Mouse (Mus musculus) forebrain, postnatal 0 days (tissue): ENCODE results near the gene Clec9a. TPM values are rescaled to one million over a fixed set of nuclear protein-coding genes. Genes with fewer than 3 reads are reported as not detected.

Experiments used
- ATAC-seq: fragments of 200-750 bp; cut with Nextera tagmentation; 2 replicates; pipeline ENCODE4 v1.8.0; 2017; ENCODE audit warnings: mild to moderate bottlenecking, moderate library complexity
- DNase-seq: peaks from one replicate; pipeline ENCODE4 v3.0.0-alpha.2; 2015
- H3K27ac ChIP-seq: fragments of 300-500 bp; sonication (generic); 2 replicates; pipeline ENCODE4 v1.5.1; 2014; ENCODE audit warnings: low read depth, mild to moderate bottlenecking, antibody characterized with exemption, low read length, moderate library complexity, mixed read lengths
- H3K27me3 ChIP-seq: fragments of 300-500 bp; sonication (generic); 2 replicates; pipeline ENCODE4 v1.6.1; 2014; ENCODE audit warnings: mild to moderate bottlenecking, low read length, mixed read lengths; ENCODE audit not compliant: insufficient read depth
- H3K36me3 ChIP-seq: fragments of 300-500 bp; sonication (generic); 2 replicates; pipeline ENCODE4 v1.6.1; 2014; ENCODE audit warnings: mild to moderate bottlenecking, moderate library complexity; ENCODE audit not compliant: insufficient read depth
- H3K4me1 ChIP-seq: fragments of 300-500 bp; sonication (generic); 2 replicates; pipeline ENCODE4 v1.6.1; 2014; ENCODE audit warnings: antibody characterized with exemption; ENCODE audit not compliant: insufficient read depth
- H3K4me2 ChIP-seq: fragments of 300-500 bp; sonication (generic); 2 replicates; pipeline ENCODE4 v1.6.1; 2014; ENCODE audit warnings: low read depth, mild to moderate bottlenecking, moderate library complexity
- H3K4me3 ChIP-seq: fragments of 300-500 bp; sonication (generic); 2 replicates; pipeline ENCODE4 v1.5.1; 2014; ENCODE audit warnings: low read depth, low read length, mixed read lengths
- H3K9ac ChIP-seq: fragments of 300-500 bp; sonication (generic); 2 replicates; pipeline ENCODE4 v1.6.1; 2014; ENCODE audit warnings: mild to moderate bottlenecking
- H3K9me3 ChIP-seq: fragments of 300-500 bp; sonication (generic); 2 replicates; pipeline ENCODE4 v1.6.1; 2016; ENCODE audit warnings: low read length
- CTCF ChIP-seq: sonication (generic); IDR thresholded peaks from 2 replicates; pipeline ENCODE4 v1.5.1; 2016; ENCODE audit warnings: antibody characterized with exemption, control low read depth, low read depth
- WGBS: fragments of 180-500 bp; shearing (Covaris S2); extraction: QIAGEN DNeasy Blood & Tissue Kit; methylation state at CpG from one replicate; pipeline ENCODE4 v1.1.7; 2014; 5-methylcytosine and 5-hydroxymethylcytosine counted together
- polyA plus RNA-seq: library from polyadenylated mRNA; unstranded; fragments of >200 nt; fragmentation: Nextera tagmentation; extraction: Ambion mirVana; gene quantifications from 2 replicates; pipeline ENCODE4 v1.2.1, GENCODE M21; 2015
- total RNA-seq: library from RNA; depleted of rRNA; stranded (reverse); fragments of >200 nt; gene quantifications from 2 replicates; pipeline ENCODE4 v1.2.3, GENCODE M21; 2014

Gene Clec9a
- total and polyA plus RNA-seq, 2 experiments from 2014 or later, result 0.10 TPM; not detected in 1

GRCm38 (mm10) chr6:129381736-129382135, 26.9 kb upstream of the Clec9a start:
- ATAC-seq, result no peak
- TF ChIP-seq CTCF, result no peak
- H3K27ac ChIP-seq, result no peak overlapping the region
- DNase-seq, result no peak
- no peaks in the 10 kb centered on the region for H3K9me3 ChIP-seq
- no peak overlapping the region for H3K9ac ChIP-seq
- no peak overlapping the region for H3K4me3 ChIP-seq
- 81% methylated on average over 1 of the region's 1 CpGs for WGBS
- H3K4me2 ChIP-seq, result no peak overlapping the region
- H3K27me3 ChIP-seq, result no peaks in the 10 kb centered on the region
- no peaks in the 10 kb centered on the region for H3K4me1 ChIP-seq
- no peaks in the 10 kb centered on the region for H3K36me3 ChIP-seq

GRCm38 (mm10) chr6:129383466-129383865, 25.2 kb upstream of the Clec9a start:
- DNase-seq (no peak), ATAC-seq (no peak)
- Histone ChIP-seq H3K9ac (no peak overlapping the region), H3K4me3 (no peak overlapping the region), H3K36me3 (no peaks in the 10 kb centered on the region), H3K27me3 (no peaks in the 10 kb centered on the region), H3K27ac (no peak overlapping the region), H3K4me2 (no peak overlapping the region), H3K4me1 (no peaks in the 10 kb centered on the region), H3K9me3 (no peaks in the 10 kb centered on the region)
- no peak for TF ChIP-seq CTCF
- 86% methylated on average over 3 of the region's 3 CpGs for WGBS

DNA sequence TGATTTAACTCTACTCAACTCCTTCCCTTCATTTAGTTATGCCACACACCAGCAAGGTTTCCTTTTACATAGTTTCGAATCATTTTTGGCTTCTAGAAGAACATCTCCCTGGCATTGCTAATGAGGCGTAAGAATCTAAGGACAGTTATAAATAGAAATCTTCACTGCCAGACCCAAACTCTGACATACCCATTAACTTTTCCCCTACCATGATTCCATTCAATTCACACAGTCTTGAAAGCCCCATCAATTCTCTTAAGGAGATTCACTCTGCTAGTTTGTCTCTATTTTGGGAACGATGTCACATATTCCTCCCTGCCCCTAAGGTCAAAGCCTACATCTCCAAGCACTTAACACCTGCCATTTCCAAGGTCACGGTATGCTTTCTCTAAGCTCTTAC, 23.7 kb upstream of the Clec9a start:
- 62% methylated on average over 4 of the region's 4 CpGs for WGBS
- no peak overlapping the region for H3K27ac ChIP-seq
- no peaks in the 10 kb centered on the region for H3K36me3 ChIP-seq
- H3K9me3 ChIP-seq, result no peaks in the 10 kb centered on the region
- no peaks in the 10 kb centered on the region for H3K27me3 ChIP-seq
- H3K4me3 ChIP-seq, result no peak overlapping the region
- H3K4me1 ChIP-seq, result no peaks in the 10 kb centered on the region
- DNase-seq (no peak), ATAC-seq (no peak)
- no peak overlapping the region for H3K4me2 ChIP-seq
- TF ChIP-seq CTCF, result no peak
- no peak overlapping the region for H3K9ac ChIP-seq

- 77% methylated on average over 2 of the region's 2 CpGs for WGBS
- ATAC-seq, result no peak
- TF ChIP-seq CTCF, result no peak
These were observed 22.9 kb upstream of the Clec9a start, which contains the start of gene Clec12b for GRCm38 (mm10) chr6:129385774-129386173. TSS of gene Clec12b (minus strand) at chr6:129385874.

GRCm38 (mm10) chr6:129393087-129393720, 15.5 kb upstream of the Clec9a start:
- H3K27ac ChIP-seq, result no peak overlapping the region
- no peak overlapping the region for H3K4me3 ChIP-seq
- H3K9ac ChIP-seq, result no peak overlapping the region
- peak; percentile 64; the same call in 1 of the 2 replicates for ATAC-seq
- no peaks in the 10 kb centered on the region for H3K27me3 ChIP-seq
- H3K4me1 ChIP-seq, result no peaks in the 10 kb centered on the region
- H3K4me2 ChIP-seq, result no peak overlapping the region
- H3K36me3 ChIP-seq, result no peaks in the 10 kb centered on the region
- TF ChIP-seq CTCF, result peak; percentile 74
- WGBS, result 29% methylated on average over 2 of the region's 2 CpGs
- DNase-seq, result peak; percentile 52
- no peaks in the 10 kb centered on the region for H3K9me3 ChIP-seq

More at GRCm38 (mm10) chr6:129385774-129386173, 22.9 kb upstream of the Clec9a start, which contains the start of gene Clec12b:
- DNase-seq, result no peak
- Histone ChIP-seq H3K4me3 (no peak within 1 kb of the TSS), H3K27ac (no peak within 1 kb of the TSS), H3K9me3 (no peaks in the 10 kb centered on the region), H3K27me3 (no peaks in the 10 kb centered on the region), H3K36me3 (no peaks in the 10 kb centered on the region), H3K4me1 (no peaks in the 10 kb centered on the region), H3K9ac (no peak within 1 kb of the TSS), H3K4me2 (no peak within 1 kb of the TSS)

GRCm38 (mm10) chr6:129393732-129394131, 14.9 kb upstream of the Clec9a start:
- Histone ChIP-seq H3K27ac (no peak overlapping the region), H3K9ac (no peak overlapping the region), H3K9me3 (no peaks in the 10 kb centered on the region), H3K4me2 (no peak overlapping the region), H3K36me3 (no peaks in the 10 kb centered on the region), H3K4me3 (no peak overlapping the region), H3K27me3 (no peaks in the 10 kb centered on the region), H3K4me1 (no peaks in the 10 kb centered on the region)
- no peak for TF ChIP-seq CTCF
- DNase-seq (no peak), ATAC-seq (peak; percentile 36; the same call in 1 of the 2 replicates)
- WGBS, result 78% methylated on average over 6 of the region's 6 CpGs

GRCm38 (mm10) chr6:129396997-129397396, 11.7 kb upstream of the Clec9a start, which contains the start of gene Clec1b:
TSS of gene Clec1b (plus strand) at chr6:129397297.
- Histone ChIP-seq H3K9me3 (no peaks in the 10 kb centered on the region), H3K4me3 (no peak within 1 kb of the TSS), H3K27ac (no peak within 1 kb of the TSS), H3K36me3 (no peaks in the 10 kb centered on the region), H3K4me1 (no peaks in the 10 kb centered on the region), H3K4me2 (no peak within 1 kb of the TSS), H3K27me3 (no peaks in the 10 kb centered on the region), H3K9ac (no peak within 1 kb of the TSS)
- 92% methylated on average over 8 of the region's 8 CpGs for WGBS
- ATAC-seq (no peak), DNase-seq (no peak)
- no peak for TF ChIP-seq CTCF
